In genomic region chr8:111716603-111717487, GRCm38 (mm10) we compare ENCODE assay signal across 7 mouse cellular contexts. TPM values are rescaled to one million over a fixed set of nuclear protein-coding genes. Genes with fewer than 3 reads are reported as not detected.
DNase-seq lines count a peak whose midpoint lies in the region; ATAC-seq lines count a peak whose summit lies in the region.

No protein-coding gene starts in this region.

- WGBS in hindbrain, embryonic 15.5 days = 9% methylated on average over 10 of the region's 10 CpGs
- WGBS in midbrain, embryonic 16.5 days = 12% methylated on average over 10 of the region's 10 CpGs

- peak; percentile 88 for ATAC-seq in hindbrain, embryonic 15.5 days (ENCODE audit: low FRiP score, low read depth)
- ATAC-seq in midbrain, embryonic 16.5 days = peak; percentile 87

- DNase-seq in adrenal gland, adult 8-10 months = peak; percentile 73
- DNase-seq in cerebellum, postnatal 25 days = peak; percentile 84 to 85
- peak; percentile 78 to 86 for DNase-seq in gastrocnemius, adult 8-10 months (ENCODE audit: low spot score in 2 of 2)
- DNase-seq in left cerebral cortex, adult 9 months (ENCODE audit: low spot score in 2 of 2) = peak; percentile 69 to 80
- DNase-seq in testis, postnatal 14 days (ENCODE audit: low spot score) = peak; percentile 83

- H3K27me3 ChIP-seq in hindbrain, embryonic 15.5 days = no peaks in the 10 kb centered on the region
- H3K27me3 ChIP-seq in midbrain, embryonic 16.5 days (ENCODE audit: control insufficient read depth, insufficient read depth, low read depth, low read length) = no peaks in the 10 kb centered on the region

- no peaks in the 10 kb centered on the region for H3K9me3 ChIP-seq in hindbrain, embryonic 15.5 days
- no peaks in the 10 kb centered on the region for H3K9me3 ChIP-seq in midbrain, embryonic 16.5 days (replicated peaks; ENCODE audit: control insufficient read depth, low read length, poor library complexity, severe bottlenecking)

- H3K27ac ChIP-seq in hindbrain, embryonic 15.5 days (replicated peaks) = peak overlapping the region; percentile 88
- H3K27ac ChIP-seq in midbrain, embryonic 16.5 days (ENCODE audit: low read length) = peak overlapping the region; percentile 92

- H3K4me2 ChIP-seq in hindbrain, embryonic 15.5 days = peak overlapping the region; percentile 28
- H3K4me2 ChIP-seq in midbrain, embryonic 16.5 days (ENCODE audit: low read length) = peak overlapping the region; percentile 25; the same call in 1 of the 2 replicates

- H3K4me1 ChIP-seq in hindbrain, embryonic 15.5 days (replicated peaks) = peaks cover 35% of the 10 kb centered on the region
- peaks cover 25% of the 10 kb centered on the region for H3K4me1 ChIP-seq in midbrain, embryonic 16.5 days (ENCODE audit: control insufficient read depth, insufficient read depth, low read length)

- peaks cover 20% of the 10 kb centered on the region for H3K36me3 ChIP-seq in hindbrain, embryonic 15.5 days
- H3K36me3 ChIP-seq in midbrain, embryonic 16.5 days (ENCODE audit: control insufficient read depth, insufficient read depth, low read length) = peaks cover 27% of the 10 kb centered on the region

- H3K4me3 ChIP-seq in hindbrain, embryonic 15.5 days = no peak overlapping the region
- H3K4me3 ChIP-seq in midbrain, embryonic 16.5 days (ENCODE audit: low read depth, low read length) = no peak overlapping the region

- H3K9ac ChIP-seq in hindbrain, embryonic 15.5 days = peak overlapping the region; percentile 20
- H3K9ac ChIP-seq in midbrain, embryonic 16.5 days (ENCODE audit: low read depth, low read length) = peak overlapping the region; percentile 58

RNA-seq across cellular contexts. Expression of gene Ctrb1, which starts 26.0 kb away (rescaled TPM):
- not detected for total RNA-seq in adrenal gland, adult 8-10 months (2022)
- total RNA-seq in gastrocnemius, adult 8-10 months (2022) = under 1 TPM in 1 of 4 experiments, not detected in 3; 0.35 TPM
- 1.00 and 1.9 TPM in 2 replicates for polyA plus RNA-seq in hindbrain, embryonic 15.5 days (2015; fragmentation: Nextera tagmentation; extraction: Ambion mirVana)
- polyA plus RNA-seq in midbrain, embryonic 16.5 days (2015; fragmentation: Nextera tagmentation; extraction: Ambion mirVana) = not detected in 2 replicates

RNA-seq across cellular contexts. Expression of gene Bcar1, which starts 26.8 kb away (rescaled TPM):
- total RNA-seq in adrenal gland, adult 8-10 months (2022) = 100 to 1,000 TPM in 2 of 4 experiments, 10 to 100 TPM in 2; 86.1 to 150 (median 104) TPM
- 10 to 100 TPM; 10.7 to 11.1 (median 10.8) TPM for total RNA-seq in gastrocnemius, adult 8-10 months (2022)
- polyA plus RNA-seq in hindbrain, embryonic 15.5 days (2015; fragmentation: Nextera tagmentation; extraction: Ambion mirVana) = 46.5 and 54.2 TPM in 2 replicates
- polyA plus RNA-seq in midbrain, embryonic 16.5 days (2015; fragmentation: Nextera tagmentation; extraction: Ambion mirVana) = 41.5 and 43.3 TPM in 2 replicates

Comparison
In these comparisons a context has a peak if more than half of its experiments do, and no peak if none do; other contexts are left out.
1. RNA of gene Bcar1, which starts 26.8 kb away (total RNA-seq): 86.1 to 150 TPM in adrenal gland, adult 8-10 months; 10.7 to 11.1 TPM in gastrocnemius, adult 8-10 months; every median in the first group is over 4 times any median in the second.
2. Peak in every context shown above with its lines, with median percentiles within 50 percentile points of each other: DNase-seq.